Mouse (Mus musculus) CH12.LX (cell line): Measurements from ENCODE around the gene Tmem218. TPM values are rescaled to one million over a fixed set of nuclear protein-coding genes. Genes with fewer than 3 reads are reported as not detected.

Experiments
- DNase-seq: peaks from one replicate; pipeline ENCODE4 v3.0.0-alpha.2; 2013; ENCODE audit errors: extremely low read depth
- H3K27ac ChIP-seq: 2 replicates; pipeline ENCODE4 v1.5.1; 2012; ENCODE audit warnings: low read depth, mild to moderate bottlenecking, control low read depth, moderate library complexity; ENCODE audit not compliant: insufficient read depth
- H3K27me3 ChIP-seq: replicated peaks from 2 replicates; pipeline ENCODE3; 2012; ENCODE audit warnings: inconsistent platforms
- H3K36me3 ChIP-seq, 2 experiments: replicated peaks in 1 of 2; 2 replicates each; pipeline versions ENCODE3 to v1.6.1; 2012; ENCODE audit warnings: inconsistent platforms in 1 of 2, low read length in 1 of 2, mild to moderate bottlenecking in 1 of 2, mixed read lengths in 1 of 2, moderate library complexity in 1 of 2; ENCODE audit not compliant: control insufficient read depth in 1 of 2, insufficient read depth in 1 of 2
- H3K4me1 ChIP-seq, 2 experiments: 2 replicates each; pipeline ENCODE4 v1.6.1; 2012; ENCODE audit warnings: inconsistent platforms in 1 of 2, moderate library complexity in 1 of 2; ENCODE audit not compliant: insufficient read depth in 2 of 2, control insufficient read depth in 1 of 2
- H3K4me2 ChIP-seq: 2 replicates; pipeline ENCODE4 v1.6.1; 2012; ENCODE audit warnings: low read depth, mild to moderate bottlenecking, control low read depth; ENCODE audit not compliant: poor library complexity, insufficient read depth, severe bottlenecking
- H3K4me3 ChIP-seq, 3 experiments: fragments of 150-350 bp in 1 of 3; sonication (generic) in 1 of 3; replicated peaks in 1 of 3; 2 replicates each; pipeline versions ENCODE3 to v1.5.1; 2011 to 2012; ENCODE audit warnings: low read depth in 2 of 3, low read length in 2 of 3, mild to moderate bottlenecking in 2 of 3, moderate library complexity in 2 of 3, control low read depth in 1 of 3, improper control_type of control experiment in 1 of 3, inconsistent platforms in 1 of 3, mixed read lengths in 1 of 3; ENCODE audit not compliant: poor library complexity in 1 of 3
- H3K79me2 ChIP-seq: replicated peaks from 2 replicates; pipeline ENCODE4 v1.6.1; 2012; ENCODE audit warnings: mild to moderate bottlenecking, moderate library complexity; ENCODE audit not compliant: control insufficient read depth, poor library complexity, insufficient read depth, severe bottlenecking; ENCODE audit errors: extremely low read depth
- H3K9ac ChIP-seq: 2 replicates; pipeline ENCODE4 v1.6.1; 2012; ENCODE audit warnings: low read depth, mild to moderate bottlenecking, control low read depth, moderate library complexity; ENCODE audit not compliant: insufficient read depth
- H3K9me3 ChIP-seq: replicated peaks from 2 replicates; pipeline ENCODE3; 2012; ENCODE audit warnings: low read length, inconsistent platforms, mixed read lengths
- CHD1 ChIP-seq: IDR thresholded peaks from 2 replicates; pipeline ENCODE4 v1.6.1; 2012; ENCODE audit warnings: low read depth, low read length, improper control_type of control experiment, inconsistent platforms
- CTCF ChIP-seq, 2 experiments: IDR thresholded peaks in 1 of 2; conservative IDR thresholded peaks in 1 of 2; 2 replicates each; pipeline ENCODE4 v1.5.1; 2011 to 2012; ENCODE audit warnings: low read depth in 2 of 2, low read length in 2 of 2, improper control_type of control experiment in 1 of 2, inconsistent platforms in 1 of 2, mild to moderate bottlenecking in 1 of 2, moderate library complexity in 1 of 2
- IRF4 ChIP-seq: IDR thresholded peaks from 2 replicates; pipeline ENCODE4 v1.6.1; 2014; ENCODE audit warnings: low read depth, mild to moderate bottlenecking, inconsistent platforms, low read length, improper control_type of control experiment
- MEF2A ChIP-seq: IDR thresholded peaks from 2 replicates; pipeline ENCODE4 v1.6.1; 2014; ENCODE audit warnings: low read depth, mild to moderate bottlenecking, inconsistent platforms, low read length, improper control_type of control experiment, borderline replicate concordance
- POLR2AphosphoS2 ChIP-seq: IDR thresholded peaks from 2 replicates; pipeline ENCODE4 v1.6.1; 2011; ENCODE audit warnings: low read depth, low read length, improper control_type of control experiment
- TBP ChIP-seq: conservative IDR thresholded peaks from 2 replicates; pipeline ENCODE4 v1.6.1; 2011; ENCODE audit warnings: low read depth, low read length, improper control_type of control experiment
- UBTF ChIP-seq: IDR thresholded peaks from 2 replicates; pipeline ENCODE4 v1.6.1; 2012; ENCODE audit warnings: low read depth, mild to moderate bottlenecking, inconsistent platforms, low read length, improper control_type of control experiment, moderate library complexity
- USF1 ChIP-seq: IDR thresholded peaks from 2 replicates; pipeline ENCODE4 v1.6.1; 2014; ENCODE audit warnings: low read depth, mild to moderate bottlenecking, inconsistent platforms, low read length, improper control_type of control experiment
- USF2 ChIP-seq: conservative IDR thresholded peaks from 2 replicates; pipeline ENCODE4 v1.6.1; 2011; ENCODE audit warnings: low read depth, low read length, improper control_type of control experiment
- ZC3H11A ChIP-seq: IDR thresholded peaks from 2 replicates; pipeline ENCODE4 v1.6.1; 2012; ENCODE audit warnings: low read depth, mild to moderate bottlenecking, inconsistent platforms, low read length, improper control_type of control experiment
- dilution Hi-C: fragments of 300-500 bp; cut with MboI; formaldehyde crosslinking; loops from 2 replicates; pipeline ENCODE4 v1.14.3; 2020; ENCODE audit warnings: low sequenced_read_pairs; ENCODE audit not compliant: extremely low pct_unique_long_range_greater_than_20kb, extremely low pct_ligation_motif_present
- in situ Hi-C: fragments of 300-500 bp; cut with MboI; formaldehyde crosslinking; loops from 3 replicates; pipeline ENCODE4 v1.14.3; 2019; ENCODE audit warnings: low sequenced_read_pairs, low pct_ligation_motif_present, low pct_unique_long_range_greater_than_20kb, mixed read lengths
- polyA plus RNA-seq: library from polyadenylated mRNA; unstranded; fragments of >175 nt; gene quantifications from 2 replicates; pipeline ENCODE4 v1.2.1, GENCODE M21; 2012; ENCODE audit warnings: low read depth; ENCODE audit not compliant: insufficient read length
- total RNA-seq, 2 experiments: library from RNA; depleted of rRNA; stranded (reverse); fragments of 300-350 nt in 1 of 2; fragments of >200 nt in 1 of 2; gene quantifications; 2 replicates each; pipeline ENCODE4 v1.2.3; 2012 to 2014

Gene Tmem218
- total and polyA plus RNA-seq, 3 experiments: 2.7 to 3.1 (median 3.0) TPM

GRCm38 (mm10) chr9:37230486-37231195 lies 22.6 kb downstream of the Tmem218 start:
- Histone ChIP-seq H3K9me3 (no peaks in the 10 kb centered on the region), H3K4me1 (peaks cover 0 to 19% of the 10 kb centered on the region in 2 experiments; a peak in 2 of 4 replicates), H3K79me2 (no peaks in the 10 kb centered on the region), H3K9ac (no peak overlapping the region)
- TF ChIP-seq MEF2A (no peak), ZC3H11A (no peak), CHD1 (no peak)
- TF ChIP-seq, all 38 proteins: peak for 0
- Histone ChIP-seq H3K27me3 (no peaks in the 10 kb centered on the region), H3K27ac (no peak overlapping the region), H3K36me3 (peaks cover 27 to 80% of the 10 kb centered on the region in 2 experiments), H3K4me2 (no peak overlapping the region), H3K4me3 (no peak overlapping the region)
- no peak for DNase-seq
- dilution Hi-C loops: no loop called here
- in situ Hi-C loops: no loop called here

- peaks cover 0 to 37% of the 10 kb centered on the region in 2 experiments; a peak in 2 of 4 replicates for H3K4me1 ChIP-seq
- H3K9ac ChIP-seq: no peak overlapping the region
- peaks cover 40 to 98% of the 10 kb centered on the region in 2 experiments for H3K36me3 ChIP-seq
- dilution Hi-C loops (no loop called here), in situ Hi-C loops (no loop called here)
- DNase-seq: no peak
- H3K9me3 ChIP-seq: no peaks in the 10 kb centered on the region
- H3K4me2 ChIP-seq: no peak overlapping the region
- H3K4me3 ChIP-seq: no peak overlapping the region
- TF ChIP-seq USF2 (no peak), POLR2AphosphoS2 (no peak), USF1 (no peak), UBTF (no peak), IRF4 (no peak), CTCF (conservative IDR thresholded peaks at IDR 0.05 in 1 of 2, IDR thresholded peaks at IDR 0.05 in 1 of 2; ENCODE audit: low read depth in 2 of 2, low read length in 2 of 2) (no peak), TBP (no peak)
- H3K79me2 ChIP-seq: no peaks in the 10 kb centered on the region
- no peak overlapping the region for H3K27ac ChIP-seq
- no peaks in the 10 kb centered on the region for H3K27me3 ChIP-seq
Observed at GRCm38 (mm10) chr9:37232201-37233195, 24.5 kb downstream of the Tmem218 start.
